Mouse (Mus musculus) cerebellum, adult 11-12 months (tissue): Measurements from ENCODE around the gene Ang5.
"Not testable (repeated sequence)": the region's sequence is repeated elsewhere in the genome, so short reads cannot be mapped to it uniquely, and the experiment has no call there.

ENCODE experiments used
- DNase-seq: peaks from one replicate; pipeline ENCODE4 v3.0.0; 2022

Ang5 gene

GRCm38 (mm10) chr14:43956769-43957168 lies at the start of gene Ang5:
Ang5 (plus strand) TSS chr14:43957069.
- DNase-seq, result not testable (repeated sequence)

- DNase-seq, result not testable (repeated sequence)
Measured at GRCm38 (mm10) chr14:43918214-43918613, 38.7 kb upstream of the Ang5 start.

- DNase-seq, result not testable (repeated sequence)
Measured at GRCm38 (mm10) chr14:43923459-43923858, 33.4 kb upstream of the Ang5 start, which contains the start of gene Ear10. Ear10 (minus strand) TSS chr14:43923559.

- peak; percentile 7 for DNase-seq
Measured at GRCm38 (mm10) chr14:43924688-43925403, 32.0 kb upstream of the Ang5 start, which contains the start of gene Gm8113. Gm8113 (plus strand) TSS chr14:43925390.

- DNase-seq, result not testable (repeated sequence)
Measured at GRCm38 (mm10) chr14:43925404-43925950, 31.4 kb upstream of the Ang5 start.

- DNase-seq, result not testable (repeated sequence)
Measured at GRCm38 (mm10) chr14:43932991-43933390, 23.9 kb upstream of the Ang5 start.

- not testable (repeated sequence) for DNase-seq
Measured at GRCm38 (mm10) chr14:43933399-43933798, 23.5 kb upstream of the Ang5 start.

GRCm38 (mm10) chr14:43953382-43953781 lies 3.5 kb upstream of the Ang5 start:
- not testable (repeated sequence) for DNase-seq

GRCm38 (mm10) chr14:43955074-43955473 lies 1.8 kb upstream of the Ang5 start:
- not testable (repeated sequence) for DNase-seq

- DNase-seq, result no peak
Measured at GRCm38 (mm10) chr14:43983454-43983853, 26.6 kb downstream of the Ang5 start.

- no peak for DNase-seq
Measured at GRCm38 (mm10) chr14:43983897-43984296, 27.0 kb downstream of the Ang5 start.

- no peak for DNase-seq
Measured at GRCm38 (mm10) chr14:43986147-43986546, 29.3 kb downstream of the Ang5 start.

GRCm38 (mm10) chr14:43987404-43987803 lies 30.5 kb downstream of the Ang5 start:
- DNase-seq, result peak; percentile 16

GRCm38 (mm10) chr14:43998455-43999000 lies 41.7 kb downstream of the Ang5 start:
- not testable (repeated sequence) for DNase-seq

- no peak for DNase-seq
Measured at GRCm38 (mm10) chr14:44001600-44001999, 44.7 kb downstream of the Ang5 start.

GRCm38 (mm10) chr14:44002169-44002568 lies 45.3 kb downstream of the Ang5 start, which contains the start of gene Ang6:
Ang6 (minus strand) TSS chr14:44002269.
- no peak for DNase-seq

GRCm38 (mm10) chr14:44008021-44008420 lies 51.2 kb downstream of the Ang5 start:
- not testable (repeated sequence) for DNase-seq

- DNase-seq, result not testable (repeated sequence)
Measured at GRCm38 (mm10) chr14:44009686-44010085, 52.8 kb downstream of the Ang5 start.
